Mouse (Mus musculus): Measurements from ENCODE around the gene Gm9999. TPM values are rescaled to one million over a fixed set of nuclear protein-coding genes. Genes with fewer than 3 reads are reported as not detected.
A peak's percentile ranks its signal among the peaks of the same experiment; 100 is the strongest.

Gm9999 gene
- polyA plus RNA-seq, 2 experiments, result not detected

GRCm38 (mm10) chr7:47014564-47015389, 31.4 kb downstream of the Gm9999 start:
- Histone ChIP-seq H3K27me3 (ENCODE audit: control insufficient read depth, insufficient read depth, low read length) (no peaks in the 10 kb centered on the region), H3K36me3 (ENCODE audit: control insufficient read depth, insufficient read depth, low read length) (no peaks in the 10 kb centered on the region), H3K4me1 (ENCODE audit: control insufficient read depth, insufficient read depth, low read length) (peaks cover 8% of the 10 kb centered on the region), H3K9me3 (ENCODE audit: control insufficient read depth, low read length) (no peaks in the 10 kb centered on the region), H3K4me3 (replicated peaks; ENCODE audit: low read length) (no peak overlapping the region), H3K9ac (ENCODE audit: low read depth, low read length, severe bottlenecking) (no peak overlapping the region), H3K27ac (replicated peaks; ENCODE audit: low read depth, low read length) (peak overlapping the region; percentile 52; the same call in 1 of the 2 replicates), H3K4me2 (replicated peaks; ENCODE audit: low read depth, low read length, severe bottlenecking) (no peak overlapping the region)
- ATAC-seq (ENCODE audit: low FRiP score, low read depth) (no peak), DNase-seq (ENCODE audit: low spot score) (peak; percentile 42)
- 59% methylated on average over 10 of the region's 11 CpGs for WGBS
- no peak for TF ChIP-seq POLR2A (IDR thresholded peaks at IDR 0.05; ENCODE audit: borderline replicate concordance, extremely low read depth, insufficient read depth, insufficient read length)

- Histone ChIP-seq H3K9me3 (ENCODE audit: control insufficient read depth, low read length) (no peaks in the 10 kb centered on the region), H3K4me2 (replicated peaks; ENCODE audit: low read depth, low read length, severe bottlenecking) (peak overlapping the region; percentile 31), H3K4me1 (ENCODE audit: control insufficient read depth, insufficient read depth, low read length) (peaks cover 8% of the 10 kb centered on the region), H3K9ac (ENCODE audit: low read depth, low read length, severe bottlenecking) (no peak overlapping the region), H3K4me3 (replicated peaks; ENCODE audit: low read length) (0 out of 2 replicates have a peak overlapping the region, but pooled peaks have one; percentile 2), H3K36me3 (ENCODE audit: control insufficient read depth, insufficient read depth, low read length) (no peaks in the 10 kb centered on the region), H3K27me3 (ENCODE audit: control insufficient read depth, insufficient read depth, low read length) (no peaks in the 10 kb centered on the region), H3K27ac (replicated peaks; ENCODE audit: low read depth, low read length) (peak overlapping the region; percentile 52; the same call in 1 of the 2 replicates)
- 9% methylated on average over 6 of the region's 6 CpGs for WGBS
- DNase-seq (ENCODE audit: low spot score) (peak; percentile 88), ATAC-seq (ENCODE audit: low FRiP score, low read depth) (peak; percentile 94)
- no peak for TF ChIP-seq POLR2A (IDR thresholded peaks at IDR 0.05; ENCODE audit: borderline replicate concordance, extremely low read depth, insufficient read depth, insufficient read length)
These were observed 32.1 kb downstream of the Gm9999 start for GRCm38 (mm10) chr7:47015390-47016065.

- Histone ChIP-seq H3K9ac (ENCODE audit: low read depth, low read length, severe bottlenecking) (no peak overlapping the region), H3K27ac (replicated peaks; ENCODE audit: low read depth, low read length) (no peak overlapping the region), H3K9me3 (ENCODE audit: control insufficient read depth, low read length) (no peaks in the 10 kb centered on the region), H3K4me3 (replicated peaks; ENCODE audit: low read length) (no peak overlapping the region), H3K36me3 (ENCODE audit: control insufficient read depth, insufficient read depth, low read length) (no peaks in the 10 kb centered on the region), H3K27me3 (ENCODE audit: control insufficient read depth, insufficient read depth, low read length) (no peaks in the 10 kb centered on the region), H3K4me1 (ENCODE audit: control insufficient read depth, insufficient read depth, low read length) (peaks cover 11% of the 10 kb centered on the region), H3K4me2 (replicated peaks; ENCODE audit: low read depth, low read length, severe bottlenecking) (no peak overlapping the region)
- no peak for ATAC-seq (ENCODE audit: low FRiP score, low read depth)
- WGBS, result 74% methylated on average over 3 of the region's 3 CpGs
- no peak for TF ChIP-seq POLR2A (IDR thresholded peaks at IDR 0.05; ENCODE audit: borderline replicate concordance, extremely low read depth, insufficient read depth, insufficient read length)
- DNase-seq (ENCODE audit: low spot score), result no peak
These were observed 33.2 kb downstream of the Gm9999 start for GRCm38 (mm10) chr7:47016602-47017001.

- Histone ChIP-seq H3K4me2 (replicated peaks; ENCODE audit: low read depth, low read length, severe bottlenecking) (no peak overlapping the region), H3K27ac (replicated peaks; ENCODE audit: low read depth, low read length) (no peak overlapping the region), H3K4me3 (replicated peaks; ENCODE audit: low read length) (no peak overlapping the region), H3K9me3 (ENCODE audit: control insufficient read depth, low read length) (no peaks in the 10 kb centered on the region), H3K9ac (ENCODE audit: low read depth, low read length, severe bottlenecking) (no peak overlapping the region), H3K4me1 (ENCODE audit: control insufficient read depth, insufficient read depth, low read length) (peaks cover 11% of the 10 kb centered on the region), H3K36me3 (ENCODE audit: control insufficient read depth, insufficient read depth, low read length) (no peaks in the 10 kb centered on the region), H3K27me3 (ENCODE audit: control insufficient read depth, insufficient read depth, low read length) (no peaks in the 10 kb centered on the region)
- 39% methylated on average over 7 of the region's 7 CpGs for WGBS
- no peak for ATAC-seq (ENCODE audit: low FRiP score, low read depth)
- DNase-seq (ENCODE audit: low spot score), result no peak
- no peak for TF ChIP-seq POLR2A (IDR thresholded peaks at IDR 0.05; ENCODE audit: borderline replicate concordance, extremely low read depth, insufficient read depth, insufficient read length)
These were observed 33.8 kb downstream of the Gm9999 start for GRCm38 (mm10) chr7:47017146-47017545.

- Histone ChIP-seq H3K4me3 (replicated peaks; ENCODE audit: low read length) (no peak overlapping the region), H3K9me3 (ENCODE audit: control insufficient read depth, low read length) (no peaks in the 10 kb centered on the region), H3K9ac (ENCODE audit: low read depth, low read length, severe bottlenecking) (no peak overlapping the region), H3K27me3 (ENCODE audit: control insufficient read depth, insufficient read depth, low read length) (no peaks in the 10 kb centered on the region), H3K4me1 (ENCODE audit: control insufficient read depth, insufficient read depth, low read length) (peaks cover 11% of the 10 kb centered on the region), H3K36me3 (ENCODE audit: control insufficient read depth, insufficient read depth, low read length) (no peaks in the 10 kb centered on the region), H3K27ac (replicated peaks; ENCODE audit: low read depth, low read length) (no peak overlapping the region), H3K4me2 (replicated peaks; ENCODE audit: low read depth, low read length, severe bottlenecking) (no peak overlapping the region)
- ATAC-seq (ENCODE audit: low FRiP score, low read depth) (no peak), DNase-seq (ENCODE audit: low spot score) (no peak)
- no peak for TF ChIP-seq POLR2A (IDR thresholded peaks at IDR 0.05; ENCODE audit: borderline replicate concordance, extremely low read depth, insufficient read depth, insufficient read length)
- WGBS, result 68% methylated on average over 5 of the region's 5 CpGs
These were observed 36.3 kb downstream of the Gm9999 start for GRCm38 (mm10) chr7:47019641-47020040.
